In genomic region chr14:121879266-121879840, GRCm38 (mm10) we compare ENCODE assay signal across 8 mouse cellular contexts. TPM values are rescaled to one million over a fixed set of nuclear protein-coding genes. Genes with fewer than 3 reads are reported as not detected.
DNase-seq lines count a peak whose midpoint lies in the region; ATAC-seq and TF ChIP-seq lines count a peak whose summit lies in the region.

No protein-coding gene starts in this region.

- H3K9ac ChIP-seq in forebrain, embryonic 15.5 days (replicated peaks): peak overlapping the region; percentile 93
- peak overlapping the region; percentile 92 for H3K9ac ChIP-seq in midbrain, embryonic 13.5 days (replicated peaks)

- peak overlapping the region; percentile 97 for H3K4me2 ChIP-seq in forebrain, embryonic 15.5 days (replicated peaks)
- H3K4me2 ChIP-seq in midbrain, embryonic 13.5 days (replicated peaks): peak overlapping the region; percentile 85

- no peaks in the 10 kb centered on the region for H3K9me3 ChIP-seq in G1E (replicated peaks)
- no peaks in the 10 kb centered on the region for H3K9me3 ChIP-seq in forebrain, embryonic 15.5 days
- no peaks in the 10 kb centered on the region for H3K9me3 ChIP-seq in midbrain, embryonic 13.5 days

- no peaks in the 10 kb centered on the region for H3K27me3 ChIP-seq in G1E (ENCODE audit: insufficient read depth, low read length)
- H3K27me3 ChIP-seq in forebrain, embryonic 15.5 days: no peaks in the 10 kb centered on the region
- H3K27me3 ChIP-seq in midbrain, embryonic 13.5 days: no peaks in the 10 kb centered on the region

- DNase-seq in kidney, adult 18-20 months: peak; percentile 21
- DNase-seq in kidney, postnatal 25 days: no peak
- no peak for DNase-seq in G1E (ENCODE audit: low spot score)
- peak; percentile 40 for DNase-seq in layer of hippocampus, adult 9-10 months (ENCODE audit: low spot score)
- no peak for DNase-seq in adrenal gland, postnatal 10 days
- DNase-seq in frontal cortex, postnatal 10 days (ENCODE audit: low spot score in 2 of 2): no peak

- peaks cover 39% of the 10 kb centered on the region for H3K4me1 ChIP-seq in G1E (ENCODE audit: insufficient read depth, low read depth, low read length)
- peaks cover 20% of the 10 kb centered on the region for H3K4me1 ChIP-seq in forebrain, embryonic 15.5 days
- peaks cover 28% of the 10 kb centered on the region for H3K4me1 ChIP-seq in midbrain, embryonic 13.5 days (replicated peaks)

- ATAC-seq in G1E (ENCODE audit: extremely low read depth, insufficient number of reproducible peaks, low FRiP score, poor library complexity, severe bottlenecking): no peak
- ATAC-seq in forebrain, embryonic 15.5 days (replicated peaks): no peak
- ATAC-seq in midbrain, embryonic 13.5 days: 0 out of 2 replicates have a peak, but pooled peaks have one; percentile 4

- 0 out of 2 replicates have a peak overlapping the region, but pooled peaks have one; percentile 87 for H3K27ac ChIP-seq in forebrain, embryonic 15.5 days (replicated peaks)
- no peak overlapping the region for H3K27ac ChIP-seq in midbrain, embryonic 13.5 days

- peak overlapping the region; percentile 88 for H3K4me3 ChIP-seq in G1E (ENCODE audit: low read depth, low read length)
- peak overlapping the region; percentile 95 for H3K4me3 ChIP-seq in forebrain, embryonic 15.5 days
- peak overlapping the region; percentile 84 for H3K4me3 ChIP-seq in midbrain, embryonic 13.5 days (replicated peaks)

- WGBS in forebrain, embryonic 15.5 days: 19% methylated on average over 16 of the region's 16 CpGs
- WGBS in midbrain, embryonic 13.5 days: 23% methylated on average over 16 of the region's 16 CpGs

- TF ChIP-seq CTCF in G1E (IDR thresholded peaks at IDR 0.05; ENCODE audit: low read depth, low read length): no peak

- H3K36me3 ChIP-seq in G1E (replicated peaks): peaks cover 40% of the 10 kb centered on the region
- H3K36me3 ChIP-seq in forebrain, embryonic 15.5 days: no peaks in the 10 kb centered on the region
- no peaks in the 10 kb centered on the region for H3K36me3 ChIP-seq in midbrain, embryonic 13.5 days

RNA-seq across cellular contexts. Expression of gene Ubac2, which starts 0.9 kb away (rescaled TPM):
- total RNA-seq in G1E (2014; fragmentation: Nextera tagmentation) (37.2 and 57.4 TPM in 2 replicates), G1E (2017) (25.0 and 27.4 TPM in 2 replicates)
- polyA plus RNA-seq in G1E (2012): 50.8 and 55.3 TPM in 2 replicates
- polyA plus RNA-seq in forebrain, embryonic 15.5 days (2015; fragmentation: Nextera tagmentation; extraction: Ambion mirVana): 51.8 and 53.5 TPM in 2 replicates
- 51.2 and 53.7 TPM in 2 replicates for polyA plus RNA-seq in midbrain, embryonic 13.5 days (2015; fragmentation: Nextera tagmentation; extraction: Ambion mirVana)
- total RNA-seq in adrenal gland, postnatal 10 days (2021): 10 to 100 TPM; 34.5 to 35.7 TPM

RNA-seq across cellular contexts. Expression of gene Gpr18, which starts 36.2 kb away (rescaled TPM):
- total RNA-seq in G1E (2014; fragmentation: Nextera tagmentation) (not detected in 2 replicates), G1E (2017) (0.12 and 0.27 TPM in 2 replicates)
- polyA plus RNA-seq in G1E (2012): not detected in 2 replicates
- polyA plus RNA-seq in forebrain, embryonic 15.5 days (2015; fragmentation: Nextera tagmentation; extraction: Ambion mirVana): 0.17 and 0.29 TPM in 2 replicates
- 0.24 TPM in 1 of 2 replicates, not detected in the other for polyA plus RNA-seq in midbrain, embryonic 13.5 days (2015; fragmentation: Nextera tagmentation; extraction: Ambion mirVana)
- total RNA-seq in adrenal gland, postnatal 10 days (2021): 1 to 10 TPM; 1.2 TPM

Comparison
In these comparisons a context has a peak if more than half of its experiments do, and no peak if none do; other contexts are left out.
1. DNase-seq: peak in kidney, adult 18-20 months (single experiment) and layer of hippocampus, adult 9-10 months (single experiment); none in kidney, postnatal 25 days (0 of 2), G1E (single experiment), adrenal gland, postnatal 10 days (single experiment) and frontal cortex, postnatal 10 days (0 of 2).
2. Peak in every context shown above with its lines, with median percentiles within 50 percentile points of each other: H3K4me3 ChIP-seq.